Mouse (Mus musculus): Measurements from ENCODE around the gene H2-Aa. TPM values are rescaled to one million over a fixed set of nuclear protein-coding genes. Genes with fewer than 3 reads are reported as not detected.
A peak's percentile ranks its signal among the peaks of the same experiment; 100 is the strongest.
"Not testable (repeated sequence)": the region's sequence is repeated elsewhere in the genome, so short reads cannot be mapped to it uniquely, and the experiment has no call there.

H2-Aa gene
- 193 and 213 TPM in 2 replicates for total RNA-seq (2015)
- 91.8 and 109 TPM in 2 replicates for total RNA-seq (2017)

- ATAC-seq (ENCODE audit: poor library complexity, severe bottlenecking) = peak; percentile 62
Measured at GRCm38 (mm10) chr17:34287648-34288047, at the start of gene H2-Aa. H2-Aa (minus strand) TSS chr17:34287823.

GRCm38 (mm10) chr17:34331200-34331599, 43.6 kb upstream of the H2-Aa start:
- ATAC-seq (ENCODE audit: poor library complexity, severe bottlenecking) = no peak

GRCm38 (mm10) chr17:34329807-34330206, 42.2 kb upstream of the H2-Aa start:
- peak; percentile 54 for ATAC-seq (ENCODE audit: poor library complexity, severe bottlenecking)

GRCm38 (mm10) chr17:34326373-34326772, 38.8 kb upstream of the H2-Aa start:
- ATAC-seq (ENCODE audit: poor library complexity, severe bottlenecking) = no peak

- no peak for ATAC-seq (ENCODE audit: poor library complexity, severe bottlenecking)
Measured at GRCm38 (mm10) chr17:34325436-34325835, 37.8 kb upstream of the H2-Aa start, which contains the start of gene H2-Eb2. H2-Eb2 (plus strand) TSS chr17:34325665.

- ATAC-seq (ENCODE audit: poor library complexity, severe bottlenecking) = no peak
Measured at GRCm38 (mm10) chr17:34317275-34317674, 29.7 kb upstream of the H2-Aa start.

- ATAC-seq (ENCODE audit: poor library complexity, severe bottlenecking) = no peak
Measured at GRCm38 (mm10) chr17:34316697-34317096, 29.1 kb upstream of the H2-Aa start.

GRCm38 (mm10) chr17:34315512-34315911, 27.9 kb upstream of the H2-Aa start:
- ATAC-seq (ENCODE audit: poor library complexity, severe bottlenecking) = no peak

GRCm38 (mm10) chr17:34314286-34314685, 26.7 kb upstream of the H2-Aa start:
- no peak for ATAC-seq (ENCODE audit: poor library complexity, severe bottlenecking)

- ATAC-seq (ENCODE audit: poor library complexity, severe bottlenecking) = peak; percentile 90
Measured at GRCm38 (mm10) chr17:34313393-34313792, 25.8 kb upstream of the H2-Aa start.

- ATAC-seq (ENCODE audit: poor library complexity, severe bottlenecking) = 0 out of 2 replicates have a peak, but pooled peaks have one; percentile 30
Measured at GRCm38 (mm10) chr17:34312185-34312584, 24.6 kb upstream of the H2-Aa start.

GRCm38 (mm10) chr17:34310526-34310925, 22.9 kb upstream of the H2-Aa start:
- ATAC-seq (ENCODE audit: poor library complexity, severe bottlenecking) = not testable (repeated sequence)

GRCm38 (mm10) chr17:34309683-34310385, 22.2 kb upstream of the H2-Aa start:
- ATAC-seq (ENCODE audit: poor library complexity, severe bottlenecking) = peak; percentile 71

- no peak for ATAC-seq (ENCODE audit: poor library complexity, severe bottlenecking)
Measured at GRCm38 (mm10) chr17:34309225-34309624, 21.6 kb upstream of the H2-Aa start.

GRCm38 (mm10) chr17:34308161-34308560, 20.5 kb upstream of the H2-Aa start:
- ATAC-seq (ENCODE audit: poor library complexity, severe bottlenecking) = no peak

- no peak for ATAC-seq (ENCODE audit: poor library complexity, severe bottlenecking)
Measured at GRCm38 (mm10) chr17:34307216-34307615, 19.6 kb upstream of the H2-Aa start.

- no peak for ATAC-seq (ENCODE audit: poor library complexity, severe bottlenecking)
Measured at GRCm38 (mm10) chr17:34306407-34306806, 18.8 kb upstream of the H2-Aa start.

GRCm38 (mm10) chr17:34305380-34306030, 17.9 kb upstream of the H2-Aa start, which contains the start of gene H2-Eb1:
H2-Eb1 (plus strand) TSS chr17:34305867.
- ATAC-seq (ENCODE audit: poor library complexity, severe bottlenecking) = peak; percentile 71

- peak; percentile 69 for ATAC-seq (ENCODE audit: poor library complexity, severe bottlenecking)
Measured at GRCm38 (mm10) chr17:34304751-34305150, 17.1 kb upstream of the H2-Aa start.

GRCm38 (mm10) chr17:34303789-34304188, 16.2 kb upstream of the H2-Aa start:
- no peak for ATAC-seq (ENCODE audit: poor library complexity, severe bottlenecking)

GRCm38 (mm10) chr17:34301670-34302190, 14.1 kb upstream of the H2-Aa start:
- ATAC-seq (ENCODE audit: poor library complexity, severe bottlenecking) = no peak

Data from megakaryocyte, adult 5-6 weeks (primary cell).